Mouse (Mus musculus) fat pad, adult 2 months (tissue): ENCODE results near the gene Stra6.

Experiments used
- DNase-seq: peaks from one replicate; pipeline ENCODE4 v3.0.0-alpha.2; 2011; ENCODE audit warnings: low read depth, low spot score; ENCODE audit errors: extremely low read depth

The Stra6 gene

GRCm38 (mm10) chr9:58128926-58129413 is 65.4 kb downstream of the Stra6 start:
- DNase-seq: no peak

GRCm38 (mm10) chr9:58129508-58129907 is 65.9 kb downstream of the Stra6 start:
- DNase-seq: no peak

- DNase-seq: no peak
These were observed 67.3 kb downstream of the Stra6 start for GRCm38 (mm10) chr9:58130909-58131308.

DNA sequence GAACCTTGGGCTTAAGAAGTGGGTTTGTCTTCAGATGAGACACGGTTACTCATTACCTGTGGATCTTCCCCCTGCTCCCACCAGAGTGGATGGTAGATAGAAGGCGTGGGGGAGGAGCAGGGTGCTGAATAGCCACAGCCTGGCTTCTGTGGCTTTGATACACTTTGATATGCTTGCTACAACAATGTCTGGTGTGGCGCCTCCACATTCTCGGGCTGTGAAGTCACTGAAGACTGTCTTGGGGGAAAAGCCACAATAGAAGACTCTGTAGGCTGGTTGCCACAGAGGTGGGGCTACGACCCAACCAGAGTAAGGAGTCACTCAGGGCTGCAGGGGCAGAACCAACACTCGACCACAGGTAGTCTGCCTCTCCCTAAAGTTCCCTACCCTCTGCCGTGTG is 68.1 kb downstream of the Stra6 start:
- DNase-seq: no peak

DNA sequence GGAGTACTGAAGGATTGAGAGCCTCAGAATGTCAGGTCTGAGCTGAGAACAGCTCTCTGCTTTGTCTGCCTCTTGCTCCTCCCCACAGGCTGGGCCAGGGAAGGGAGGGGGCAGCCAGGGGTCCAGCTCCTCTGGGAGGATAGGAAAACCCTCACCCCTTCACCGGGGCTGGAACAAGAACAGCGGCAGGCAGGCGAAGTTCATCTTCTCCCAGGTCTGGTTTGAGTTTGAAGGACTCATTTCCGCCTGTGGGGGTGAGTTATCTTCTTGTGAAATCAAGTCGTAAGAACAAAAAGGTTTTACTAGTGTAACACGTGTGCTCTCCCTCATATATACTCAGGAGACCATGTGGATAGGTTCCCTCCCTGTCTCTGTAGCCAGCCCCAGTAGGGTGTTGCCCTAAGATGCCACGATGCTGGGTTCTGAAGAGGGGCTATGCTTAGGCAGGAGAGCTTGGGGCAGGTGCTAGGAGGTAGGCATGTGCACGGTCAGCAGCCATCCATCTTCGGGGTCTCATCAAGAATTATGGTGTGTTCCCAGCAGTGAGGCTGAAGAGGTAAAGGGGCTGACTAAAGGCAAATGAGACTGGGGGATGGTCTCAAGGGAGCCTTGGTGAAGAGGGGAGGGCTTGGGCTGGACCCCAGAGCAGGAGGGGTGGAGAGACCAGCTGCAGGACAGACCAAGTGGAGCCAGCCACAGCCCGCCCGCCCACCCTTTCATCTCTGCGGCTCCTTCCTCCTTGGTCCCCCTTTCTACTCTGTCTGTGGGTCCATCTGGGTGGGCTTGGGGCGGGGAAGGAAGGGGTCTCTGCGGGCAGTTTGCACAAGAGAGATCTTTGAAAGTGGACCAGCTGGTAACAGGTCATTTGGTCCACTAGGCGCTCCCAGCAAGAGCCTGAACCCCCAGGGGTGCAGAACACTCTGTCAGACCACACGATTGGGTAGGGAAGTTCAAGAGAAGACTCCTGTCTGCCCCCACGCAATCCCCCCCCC is 70.6 kb downstream of the Stra6 start:
- DNase-seq: no peak

- DNase-seq: no peak
These were observed 71.3 kb downstream of the Stra6 start for GRCm38 (mm10) chr9:58134906-58135305.

DNA sequence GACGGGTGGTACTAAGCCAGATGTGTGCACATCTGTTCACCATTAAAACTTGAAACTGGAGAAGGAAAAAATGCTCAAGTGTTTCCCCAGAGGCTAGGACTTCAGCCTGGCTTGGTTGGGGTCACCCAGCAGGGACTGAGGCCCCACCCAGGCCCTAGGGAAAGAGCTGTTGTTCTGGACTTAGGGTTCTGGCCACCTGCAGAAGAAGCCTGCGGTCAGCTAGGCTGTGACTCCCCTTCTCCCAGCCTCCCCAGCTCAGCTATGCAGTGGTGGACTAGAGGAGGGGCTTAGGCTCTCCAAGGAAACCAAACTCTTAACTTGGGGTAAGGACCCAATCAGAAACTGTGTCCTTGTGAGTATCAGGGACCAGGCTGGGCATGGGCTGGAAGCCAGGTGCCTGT is 72.3 kb downstream of the Stra6 start:
- DNase-seq: no peak

GRCm38 (mm10) chr9:58139947-58140346 is 76.4 kb downstream of the Stra6 start:
- no peak for DNase-seq

- no peak for DNase-seq
These were observed 79.8 kb downstream of the Stra6 start for GRCm38 (mm10) chr9:58143419-58143818.

GRCm38 (mm10) chr9:58144664-58145063 is 81.1 kb downstream of the Stra6 start:
- DNase-seq: no peak

- DNase-seq: peak; percentile 40
These were observed 81.8 kb downstream of the Stra6 start for GRCm38 (mm10) chr9:58145417-58145816.

DNA sequence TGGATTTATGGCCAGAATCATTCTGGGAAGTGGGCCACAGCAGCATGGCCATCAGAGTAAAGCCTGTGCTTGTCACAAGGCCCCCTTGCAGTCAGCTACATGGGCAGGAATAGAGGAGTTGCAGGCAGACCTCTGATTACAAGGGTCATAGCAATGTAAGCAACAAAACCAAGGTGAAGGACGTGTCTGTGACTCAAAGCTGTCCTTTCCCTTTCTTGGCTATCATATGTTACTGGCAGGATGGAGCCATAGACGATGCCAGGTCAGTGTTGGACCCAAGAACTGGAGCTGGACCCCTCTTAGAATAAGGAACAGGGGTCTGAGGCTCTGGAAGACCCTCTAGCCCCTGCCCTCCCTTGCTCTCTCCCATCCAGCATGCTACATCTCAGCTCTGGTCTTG is 85.2 kb downstream of the Stra6 start:
- no peak for DNase-seq

- no peak for DNase-seq
These were observed 87.3 kb downstream of the Stra6 start for GRCm38 (mm10) chr9:58150733-58151361.

GRCm38 (mm10) chr9:58153095-58153494 is 89.5 kb downstream of the Stra6 start:
- no peak for DNase-seq

DNA sequence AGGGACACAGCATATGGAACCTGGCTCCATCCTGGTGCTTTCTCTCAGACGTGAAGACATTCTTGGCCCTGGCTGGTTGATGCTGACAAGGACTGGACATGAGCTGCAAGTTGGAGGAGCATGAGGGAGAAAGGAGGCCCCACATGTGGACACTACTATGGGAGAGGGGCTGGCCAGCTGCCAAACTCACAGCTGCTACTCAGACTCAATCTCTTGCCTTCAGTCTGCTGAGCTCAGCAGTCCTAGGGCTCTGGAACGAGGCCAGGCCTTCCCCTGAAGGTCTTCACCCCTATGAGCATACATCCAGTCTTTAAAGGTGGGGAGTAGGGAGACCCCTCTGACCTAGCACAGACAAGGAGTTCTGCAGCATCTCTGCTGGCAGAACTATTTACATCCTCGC is 91.8 kb downstream of the Stra6 start:
- DNase-seq: no peak

DNA sequence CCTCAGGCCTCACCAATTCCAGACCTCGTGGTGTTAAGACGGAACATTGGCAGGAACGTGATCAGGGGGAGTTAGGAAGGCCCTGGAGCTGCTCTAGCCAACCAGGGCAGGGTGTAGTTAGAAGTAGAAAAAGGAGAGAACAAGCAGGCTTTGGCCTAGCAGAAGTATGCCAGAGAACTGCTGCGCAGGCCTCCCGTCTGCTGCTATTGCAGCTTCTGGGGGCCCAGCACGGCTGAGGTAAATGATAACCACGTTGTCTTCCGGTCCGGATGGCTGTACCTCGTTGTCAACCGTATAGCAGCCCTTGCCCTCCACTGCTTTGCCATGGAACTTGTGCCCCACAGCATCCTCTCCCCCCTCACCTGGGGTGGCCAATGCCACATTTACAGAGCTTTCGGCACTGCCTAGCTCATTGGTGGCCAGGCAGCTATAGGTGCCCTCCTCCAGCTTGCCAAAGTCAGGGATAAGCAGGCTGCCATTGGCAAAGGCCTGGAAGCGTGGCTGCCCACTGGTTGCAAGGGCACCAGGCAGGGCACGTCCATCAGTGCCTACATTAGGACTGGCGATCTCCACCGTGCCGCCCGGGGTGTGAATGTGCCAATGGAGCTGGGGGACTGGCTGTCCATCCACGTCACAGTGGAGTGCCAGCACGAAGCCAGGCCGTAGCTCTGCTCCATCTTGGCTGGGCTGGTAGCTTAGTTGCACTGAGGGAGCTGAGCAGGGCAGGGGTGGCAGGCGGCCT is 93.4 kb downstream of the Stra6 start:
- no peak for DNase-seq

GRCm38 (mm10) chr9:58157838-58158237 is 94.2 kb downstream of the Stra6 start:
- no peak for DNase-seq

DNA sequence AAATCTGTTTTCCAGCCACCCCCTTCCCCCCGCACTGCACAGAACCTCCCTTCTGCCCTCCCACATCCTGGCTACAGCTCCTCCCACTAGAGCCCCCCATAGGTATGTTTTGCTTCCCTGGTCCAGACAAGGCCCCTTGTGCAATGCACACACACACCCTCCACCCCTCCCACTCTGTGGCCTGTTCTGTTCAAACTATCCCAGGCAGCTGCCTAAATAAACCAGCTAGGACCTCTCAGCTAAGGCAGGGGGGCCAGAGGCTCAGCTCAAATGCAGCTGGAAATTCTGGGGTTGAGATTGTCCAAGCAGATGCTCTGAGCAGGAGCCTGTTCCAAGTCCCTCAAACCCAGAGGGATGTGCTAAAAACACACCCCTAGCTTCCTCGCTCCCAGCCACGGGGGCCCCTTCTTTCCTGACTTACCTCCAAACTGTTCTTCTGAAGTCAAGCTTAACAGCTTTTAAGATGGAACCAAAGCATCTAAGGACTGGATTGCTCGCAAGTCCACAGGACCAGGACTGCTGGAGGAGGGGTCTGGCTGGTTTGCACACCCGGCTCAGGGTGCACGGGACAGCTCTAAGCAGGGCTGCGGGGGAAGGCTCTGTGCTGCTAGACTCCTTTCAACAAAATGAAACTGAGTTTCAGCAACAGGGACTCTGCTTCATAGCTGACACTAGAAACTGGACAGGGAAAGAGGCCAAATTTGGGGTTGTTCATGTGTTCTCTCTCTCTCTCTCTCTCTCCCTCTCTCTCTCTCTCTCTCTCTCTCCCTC is 95.1 kb downstream of the Stra6 start:
- no peak for DNase-seq

DNA sequence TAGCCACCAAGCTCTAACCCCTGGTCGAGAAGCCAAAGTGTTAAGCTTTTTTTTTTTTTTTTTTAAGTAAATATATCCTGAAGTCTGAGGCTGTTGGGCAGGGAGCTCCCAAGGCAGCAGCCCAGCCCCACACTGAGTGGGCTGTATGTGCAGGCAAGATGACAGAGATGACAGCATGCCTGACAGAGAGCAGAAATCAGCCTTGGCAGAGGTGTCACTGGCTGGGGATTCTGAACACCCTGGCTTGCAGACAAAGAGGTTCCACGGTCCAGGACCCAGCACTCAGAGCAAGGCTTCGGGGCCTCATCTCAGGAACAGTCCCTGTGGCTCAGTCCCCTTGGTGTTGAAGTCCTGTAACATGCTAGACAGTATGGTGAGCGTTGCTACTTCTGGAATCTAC is 96.3 kb downstream of the Stra6 start:
- DNase-seq: no peak

DNA sequence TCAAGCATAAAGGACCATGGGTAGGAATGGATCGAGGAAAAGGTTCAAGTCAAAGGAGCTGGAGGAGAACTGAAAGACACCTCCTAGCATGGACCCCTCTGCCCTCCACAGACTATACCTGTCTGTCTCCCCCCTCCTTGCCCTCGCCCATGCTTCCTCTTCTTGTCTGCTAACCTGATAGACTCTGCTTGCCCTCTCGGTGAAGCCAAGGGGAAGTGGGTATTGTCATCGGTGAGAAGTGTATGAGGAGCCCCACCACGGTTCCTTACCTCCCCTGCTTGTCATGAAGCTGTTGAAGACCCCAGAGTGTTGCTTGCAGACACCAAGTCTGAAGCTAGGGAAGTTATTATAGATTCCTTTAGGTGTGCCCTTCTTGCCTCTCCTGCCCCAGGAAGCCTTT is 96.7 kb downstream of the Stra6 start:
- DNase-seq: no peak

GRCm38 (mm10) chr9:58162173-58162572 is 98.6 kb downstream of the Stra6 start:
- DNase-seq: no peak
